Mouse (Mus musculus) embryonic facial prominence, embryonic 12.5 days (tissue): ENCODE measurements around the gene Magix. TPM values are rescaled to one million over a fixed set of nuclear protein-coding genes. Genes with fewer than 3 reads are reported as not detected.

ENCODE experiments used
- ATAC-seq: fragments of 200-750 bp; cut with Nextera tagmentation; 2 replicates; pipeline ENCODE4 v1.8.0; 2017; ENCODE audit not compliant: insufficient number of reproducible peaks, insufficient read depth, low FRiP score, low TSS enrichment
- H3K27ac ChIP-seq: fragments of 300-500 bp; sonication (generic); 2 replicates; pipeline ENCODE4 v1.5.1; 2016; ENCODE audit warnings: mild to moderate bottlenecking
- H3K27me3 ChIP-seq: fragments of 300-500 bp; sonication (generic); 2 replicates; pipeline ENCODE4 v1.6.1; 2016; ENCODE audit warnings: mild to moderate bottlenecking, moderate library complexity
- H3K36me3 ChIP-seq: fragments of 300-500 bp; sonication (generic); 2 replicates; pipeline ENCODE4 v1.6.1; 2016; ENCODE audit warnings: mild to moderate bottlenecking
- H3K4me1 ChIP-seq: fragments of 300-500 bp; sonication (generic); 2 replicates; pipeline ENCODE4 v1.6.1; 2016
- H3K4me2 ChIP-seq: fragments of 300-500 bp; sonication (generic); replicated peaks from 2 replicates; pipeline ENCODE4 v1.6.1; 2016; ENCODE audit warnings: mild to moderate bottlenecking, moderate library complexity
- H3K4me3 ChIP-seq: fragments of 300-500 bp; sonication (generic); 2 replicates; pipeline ENCODE4 v1.5.1; 2016; ENCODE audit warnings: mild to moderate bottlenecking
- H3K9ac ChIP-seq: fragments of 300-500 bp; sonication (generic); 2 replicates; pipeline ENCODE4 v1.6.1; 2016; ENCODE audit warnings: mild to moderate bottlenecking, moderate library complexity
- H3K9me3 ChIP-seq: fragments of 300-500 bp; sonication (generic); 2 replicates; pipeline ENCODE4 v1.6.1; 2016; ENCODE audit warnings: mild to moderate bottlenecking, moderate library complexity
- WGBS: fragments of 180-500 bp; shearing (Covaris S2); methylation state at CpG from one replicate; pipeline ENCODE4 v1.1.7; 2016; 5-methylcytosine and 5-hydroxymethylcytosine counted together
- polyA plus RNA-seq: library from polyadenylated mRNA; unstranded; fragments of >200 nt; fragmentation: Nextera tagmentation; extraction: Ambion mirVana; gene quantifications from 2 replicates; pipeline ENCODE4 v1.2.1, GENCODE M21; 2016

Magix gene
- polyA plus RNA-seq, 1 experiment from 2014 or later: 0.15 TPM

DNA sequence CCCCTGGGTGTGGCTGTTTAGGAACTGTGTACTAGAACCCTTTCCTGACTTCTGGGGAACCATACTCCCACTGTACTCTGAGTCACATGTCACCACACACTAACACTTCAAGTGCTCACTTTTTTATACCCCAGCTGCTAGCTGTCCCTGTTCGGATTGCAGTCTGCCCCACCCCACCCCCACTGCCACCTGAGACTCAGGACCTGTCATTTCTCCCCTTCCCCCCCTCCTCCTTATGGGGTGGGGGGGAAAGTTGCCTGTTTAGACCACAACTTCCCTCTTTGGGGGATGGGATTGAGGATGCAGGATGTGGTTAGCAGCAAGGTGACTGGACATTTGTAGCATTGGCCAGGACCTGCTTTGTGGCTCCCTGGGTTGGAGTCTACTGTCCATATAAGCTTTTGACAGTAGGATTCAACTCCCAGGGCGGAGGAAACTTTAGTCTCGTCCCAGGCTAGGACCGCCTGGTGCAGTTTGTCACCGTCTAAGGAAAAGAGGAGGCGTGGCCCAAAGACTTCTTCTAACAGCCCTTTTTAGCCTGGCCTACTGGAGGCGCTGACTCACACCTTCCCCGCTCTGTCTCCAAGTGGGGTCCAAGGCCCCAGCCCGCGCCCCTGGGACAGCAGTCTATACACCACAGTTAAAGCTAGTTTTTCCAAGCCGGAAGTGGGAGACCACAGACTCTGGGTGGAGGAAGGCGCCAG lies 7.3 kb downstream of the Magix start:
- Histone ChIP-seq H3K9me3 (no peaks in the 10 kb centered on the region), H3K4me1 (no peaks in the 10 kb centered on the region), H3K9ac (no peak overlapping the region), H3K36me3 (no peaks in the 10 kb centered on the region), H3K4me3 (no peak overlapping the region), H3K4me2 (peak overlapping the region; percentile 42; the same call in 1 of the 2 replicates), H3K27ac (no peak overlapping the region), H3K27me3 (no peaks in the 10 kb centered on the region)
- ATAC-seq: no peak
- 34% methylated on average over 12 of the region's 12 CpGs for WGBS

DNA sequence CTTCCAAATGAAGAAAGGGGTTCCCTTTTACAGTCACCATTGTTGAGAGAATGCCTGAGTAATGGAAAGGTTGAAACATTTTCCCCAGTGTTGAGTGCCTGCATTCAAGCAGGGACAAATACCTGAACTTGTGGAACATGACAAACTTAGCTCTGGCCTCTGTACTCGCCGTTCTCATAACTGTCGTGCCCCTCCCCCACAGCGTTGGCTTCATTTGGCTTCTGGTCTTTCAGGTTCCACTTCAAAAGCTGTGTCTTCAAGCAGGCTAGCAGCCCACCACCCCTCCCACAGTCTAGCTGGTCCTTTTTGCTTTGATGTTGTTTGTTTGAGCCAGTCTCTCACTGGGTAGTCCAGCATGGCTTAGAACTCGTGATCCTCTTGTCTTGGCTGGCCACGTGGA lies 8.3 kb downstream of the Magix start:
- Histone ChIP-seq H3K36me3 (no peaks in the 10 kb centered on the region), H3K4me3 (no peak overlapping the region), H3K4me2 (no peak overlapping the region), H3K9ac (no peak overlapping the region), H3K27ac (no peak overlapping the region), H3K9me3 (no peaks in the 10 kb centered on the region), H3K27me3 (no peaks in the 10 kb centered on the region), H3K4me1 (no peaks in the 10 kb centered on the region)
- ATAC-seq: no peak
- 50% methylated on average over 6 of the region's 6 CpGs for WGBS

DNA sequence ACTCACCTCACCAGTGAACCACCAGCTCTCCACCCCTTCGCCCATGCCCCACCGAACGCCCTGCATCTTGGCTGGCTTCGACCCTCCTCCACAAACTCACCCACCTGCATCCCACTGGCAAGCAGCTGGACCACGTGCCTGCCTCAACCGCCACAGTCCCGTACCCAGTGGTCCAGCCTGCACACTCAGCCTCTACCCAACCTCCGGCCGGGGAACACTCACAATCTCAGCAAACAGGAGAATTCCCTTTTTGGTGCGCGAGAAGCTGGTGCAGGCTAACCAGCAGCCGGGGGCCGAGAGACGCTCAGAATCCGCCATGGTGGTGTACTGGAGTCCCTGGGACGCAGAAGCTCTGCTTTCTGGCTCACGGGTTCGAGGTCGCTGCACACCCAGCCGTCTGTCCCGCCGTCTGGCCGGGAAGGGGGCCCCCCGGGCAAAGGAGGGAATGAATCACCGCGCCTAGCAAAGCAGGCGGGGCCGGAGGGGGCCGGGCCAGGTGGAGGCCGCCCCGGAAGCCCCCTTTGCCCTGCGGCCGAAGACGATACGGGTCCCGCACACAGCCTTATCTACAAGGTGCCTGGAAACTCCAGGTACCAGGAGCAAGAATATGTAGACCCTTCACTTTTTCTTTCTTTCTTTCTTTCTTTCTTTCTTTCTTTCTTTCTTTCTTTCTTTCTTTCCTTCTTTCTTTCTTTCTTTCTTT lies 10.0 kb downstream of the Magix start, which contains the start of gene Plp2:
Gene Plp2 (minus strand): TSS at position 470 of the 703 bp plus-strand sequence.
- no peaks in the 10 kb centered on the region for H3K27me3 ChIP-seq
- ATAC-seq: no peak
- 21% methylated on average over 36 of the region's 36 CpGs for WGBS
- H3K4me1 ChIP-seq: no peaks in the 10 kb centered on the region
- H3K9me3 ChIP-seq: no peaks in the 10 kb centered on the region
- H3K36me3 ChIP-seq: no peaks in the 10 kb centered on the region
- peak within 1 kb of the TSS; percentile 50; the same call in 1 of the 2 replicates for H3K27ac ChIP-seq
- H3K4me3 ChIP-seq: peak within 1 kb of the TSS; percentile 46
- peak within 1 kb of the TSS; percentile 53 for H3K9ac ChIP-seq
- peak within 1 kb of the TSS; percentile 48 for H3K4me2 ChIP-seq

DNA sequence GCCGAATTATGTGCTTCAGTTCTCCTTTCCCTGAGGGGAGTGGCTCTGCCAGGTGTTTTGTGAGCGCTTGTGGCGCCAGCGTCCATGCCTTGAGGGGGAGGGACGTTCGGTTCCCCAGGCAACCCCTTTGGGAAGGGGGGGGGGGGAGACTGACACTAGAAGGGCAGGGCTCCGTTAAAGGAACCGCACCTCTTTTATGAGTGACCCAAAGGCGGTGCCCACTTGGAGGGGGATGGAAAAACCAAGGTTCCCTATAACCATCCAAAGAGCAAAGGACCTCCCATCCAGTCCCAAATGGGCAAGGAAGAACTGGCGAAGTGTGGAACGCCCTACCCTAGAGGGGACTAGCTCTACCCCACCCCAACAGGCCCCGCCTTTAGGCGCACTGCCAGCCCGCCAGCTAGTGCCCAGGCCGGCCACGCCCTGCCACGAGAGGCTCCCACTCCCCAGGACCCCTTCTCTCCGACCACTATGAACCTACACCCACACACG lies 10.6 kb downstream of the Magix start:
- peak overlapping the region; percentile 53; the same call in 1 of the 2 replicates for H3K9ac ChIP-seq
- H3K9me3 ChIP-seq: no peaks in the 10 kb centered on the region
- peak; percentile 55 for ATAC-seq
- no peaks in the 10 kb centered on the region for H3K4me1 ChIP-seq
- H3K4me2 ChIP-seq: peak overlapping the region; percentile 48
- 0 out of 2 replicates have a peak overlapping the region, but pooled peaks have one; percentile 50 for H3K27ac ChIP-seq
- 30% methylated on average over 19 of the region's 19 CpGs for WGBS
- peak overlapping the region; percentile 46 for H3K4me3 ChIP-seq
- H3K36me3 ChIP-seq: no peaks in the 10 kb centered on the region
- H3K27me3 ChIP-seq: no peaks in the 10 kb centered on the region

DNA sequence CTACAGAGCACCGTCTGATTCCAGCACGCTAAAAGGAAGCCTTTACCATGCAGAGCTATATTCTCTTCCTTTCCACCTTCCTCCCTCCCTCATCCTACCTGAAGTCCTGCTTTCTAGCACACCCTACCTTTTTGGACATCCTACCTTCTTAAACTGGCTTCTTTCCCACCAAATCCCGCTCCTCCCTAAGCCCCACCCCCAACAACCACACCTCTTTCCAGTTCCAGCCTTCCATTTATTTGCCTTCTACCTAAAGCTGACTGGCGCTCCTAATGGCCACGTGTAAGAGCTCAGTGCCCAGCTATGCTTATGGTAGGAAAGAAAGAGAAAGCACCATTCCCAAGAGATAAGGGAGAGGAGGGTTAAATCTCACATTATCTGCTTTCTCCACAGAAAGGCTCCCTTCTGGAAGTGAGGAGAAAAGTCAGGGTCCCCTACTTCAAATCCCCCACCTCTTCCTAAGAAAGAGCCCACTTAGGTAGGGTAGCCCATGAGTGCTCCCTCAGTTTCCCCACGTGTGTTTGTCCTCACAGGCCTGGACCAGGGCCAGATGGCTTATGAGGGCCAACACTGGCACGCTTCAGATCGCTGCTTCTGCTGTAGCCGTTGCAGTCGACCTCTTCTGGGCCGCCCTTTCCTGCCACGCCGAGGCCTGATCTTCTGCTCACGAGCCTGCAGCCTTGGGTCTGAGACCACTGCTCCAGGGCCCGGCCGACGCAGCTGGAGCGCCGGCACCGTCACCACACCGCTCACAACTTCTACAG lies 15.1 kb downstream of the Magix start:
- no peak overlapping the region for H3K27ac ChIP-seq
- no peak for ATAC-seq
- H3K36me3 ChIP-seq: no peaks in the 10 kb centered on the region
- no peaks in the 10 kb centered on the region for H3K9me3 ChIP-seq
- 74% methylated on average over 21 of the region's 21 CpGs for WGBS
- no peaks in the 10 kb centered on the region for H3K4me1 ChIP-seq
- H3K4me3 ChIP-seq: no peak overlapping the region
- no peaks in the 10 kb centered on the region for H3K27me3 ChIP-seq
- H3K4me2 ChIP-seq: no peak overlapping the region
- no peak overlapping the region for H3K9ac ChIP-seq

DNA sequence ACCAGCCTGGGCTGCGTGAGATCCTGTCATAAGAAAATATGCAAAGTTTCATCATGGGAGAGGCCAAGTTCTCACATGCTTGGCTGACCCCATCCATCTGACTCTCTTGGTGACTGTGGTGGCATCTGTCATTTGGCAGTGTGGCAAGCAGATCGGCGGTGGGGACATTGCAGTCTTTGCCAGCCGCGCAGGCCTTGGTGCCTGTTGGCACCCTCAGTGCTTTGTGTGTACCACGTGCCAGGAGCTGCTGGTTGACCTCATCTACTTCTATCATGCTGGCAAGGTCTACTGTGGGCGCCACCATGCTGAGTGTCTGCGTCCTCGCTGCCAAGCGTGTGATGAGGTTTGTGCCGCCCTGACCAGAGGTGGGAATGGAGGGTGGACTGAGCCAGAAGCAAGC lies 16.3 kb downstream of the Magix start:
- no peak overlapping the region for H3K27ac ChIP-seq
- H3K4me2 ChIP-seq: no peak overlapping the region
- 86% methylated on average over 11 of the region's 11 CpGs for WGBS
- H3K27me3 ChIP-seq: no peaks in the 10 kb centered on the region
- no peaks in the 10 kb centered on the region for H3K36me3 ChIP-seq
- no peaks in the 10 kb centered on the region for H3K4me1 ChIP-seq
- no peaks in the 10 kb centered on the region for H3K9me3 ChIP-seq
- ATAC-seq: no peak
- H3K4me3 ChIP-seq: no peak overlapping the region
- no peak overlapping the region for H3K9ac ChIP-seq

DNA sequence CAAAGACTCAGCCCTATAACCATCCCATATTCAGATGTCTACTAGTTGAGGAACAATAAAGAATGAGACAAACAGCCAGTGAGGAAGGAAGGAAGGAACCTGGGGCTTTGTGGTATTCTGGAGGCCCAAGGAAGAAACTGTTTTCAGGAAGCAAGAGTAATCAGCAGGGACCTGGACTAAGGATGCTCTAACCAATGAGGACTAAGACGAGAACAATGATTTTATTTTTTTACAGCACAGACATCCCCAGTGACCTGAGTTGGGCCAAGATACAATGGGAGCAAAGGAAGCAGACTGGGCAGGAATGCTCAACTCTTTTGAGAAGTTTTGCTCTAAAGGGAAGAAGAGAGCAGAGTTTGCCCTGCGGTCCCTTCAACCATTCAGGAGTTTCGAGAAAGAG lies 18.1 kb downstream of the Magix start:
- no peak overlapping the region for H3K4me3 ChIP-seq
- no peak for ATAC-seq
- no peak overlapping the region for H3K4me2 ChIP-seq
- no peaks in the 10 kb centered on the region for H3K27me3 ChIP-seq
- H3K9me3 ChIP-seq: no peaks in the 10 kb centered on the region
- no peak overlapping the region for H3K27ac ChIP-seq
- 79% methylated on average over 3 of the region's 3 CpGs for WGBS
- H3K36me3 ChIP-seq: no peaks in the 10 kb centered on the region
- H3K4me1 ChIP-seq: no peaks in the 10 kb centered on the region
- H3K9ac ChIP-seq: no peak overlapping the region

DNA sequence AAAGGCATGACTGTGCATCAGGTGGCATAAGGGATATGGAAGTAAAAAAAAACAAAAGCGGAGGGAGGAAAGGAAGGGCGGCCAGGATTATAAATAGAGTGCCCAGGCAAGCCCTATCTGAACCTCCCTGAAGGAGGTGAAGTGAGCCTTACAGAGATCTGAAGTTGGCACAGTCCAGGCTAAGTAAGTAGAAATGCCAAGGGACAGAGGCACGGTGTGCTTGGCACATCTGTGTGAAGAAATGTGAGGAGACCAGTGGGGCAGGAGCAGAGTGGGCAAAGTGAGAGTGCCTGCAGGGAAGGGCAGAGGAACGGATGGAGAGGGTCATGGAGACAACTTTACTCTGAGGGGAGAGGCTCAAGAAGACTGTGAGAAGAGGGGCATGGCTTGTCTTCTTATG lies 20.0 kb downstream of the Magix start:
- WGBS: 81% methylated on average over 4 of the region's 4 CpGs
- Histone ChIP-seq H3K9ac (no peak overlapping the region), H3K4me3 (no peak overlapping the region), H3K36me3 (no peaks in the 10 kb centered on the region), H3K9me3 (no peaks in the 10 kb centered on the region), H3K27ac (no peak overlapping the region), H3K4me2 (no peak overlapping the region), H3K27me3 (no peaks in the 10 kb centered on the region), H3K4me1 (no peaks in the 10 kb centered on the region)
- no peak for ATAC-seq

DNA sequence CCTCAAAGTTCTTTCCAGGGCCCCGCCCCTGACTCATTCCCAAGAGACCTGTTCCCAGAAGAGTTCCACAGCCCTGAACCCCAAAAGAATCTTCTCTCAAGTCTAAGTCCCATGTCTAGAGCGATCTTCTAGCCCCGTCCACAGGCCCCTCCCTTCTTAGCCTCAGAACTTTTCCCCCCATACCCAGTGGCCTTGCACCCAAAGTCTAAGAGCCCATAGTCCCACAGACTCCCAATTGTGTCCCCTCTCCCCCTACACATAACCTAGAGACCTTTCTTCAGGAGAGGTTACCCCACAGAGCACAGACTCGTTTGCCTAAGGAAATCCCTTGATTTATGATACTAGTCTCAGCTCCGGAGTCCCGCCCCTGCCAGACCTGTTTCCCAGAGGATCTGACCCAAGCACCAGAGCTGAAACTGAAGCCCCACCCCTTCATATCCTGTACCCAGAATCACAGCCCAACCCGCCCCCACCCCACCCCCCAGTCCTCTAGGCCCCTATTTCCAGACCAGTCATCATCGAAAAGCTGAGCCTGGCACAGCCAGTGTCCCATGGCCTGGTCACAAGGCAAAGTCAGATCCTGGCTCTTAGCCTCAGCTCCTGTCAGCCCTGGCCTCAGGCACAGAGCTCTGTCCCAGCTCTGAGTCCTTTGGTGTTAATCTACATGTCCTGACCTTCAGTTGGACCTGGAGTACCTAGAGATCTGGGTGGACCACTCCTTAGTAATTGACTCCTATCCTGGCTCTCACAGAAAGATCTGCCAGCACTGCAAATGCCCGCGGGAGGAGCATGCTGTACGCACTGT lies 22.1 kb downstream of the Magix start:
- peak; percentile 31; the same call in 1 of the 2 replicates for ATAC-seq

DNA sequence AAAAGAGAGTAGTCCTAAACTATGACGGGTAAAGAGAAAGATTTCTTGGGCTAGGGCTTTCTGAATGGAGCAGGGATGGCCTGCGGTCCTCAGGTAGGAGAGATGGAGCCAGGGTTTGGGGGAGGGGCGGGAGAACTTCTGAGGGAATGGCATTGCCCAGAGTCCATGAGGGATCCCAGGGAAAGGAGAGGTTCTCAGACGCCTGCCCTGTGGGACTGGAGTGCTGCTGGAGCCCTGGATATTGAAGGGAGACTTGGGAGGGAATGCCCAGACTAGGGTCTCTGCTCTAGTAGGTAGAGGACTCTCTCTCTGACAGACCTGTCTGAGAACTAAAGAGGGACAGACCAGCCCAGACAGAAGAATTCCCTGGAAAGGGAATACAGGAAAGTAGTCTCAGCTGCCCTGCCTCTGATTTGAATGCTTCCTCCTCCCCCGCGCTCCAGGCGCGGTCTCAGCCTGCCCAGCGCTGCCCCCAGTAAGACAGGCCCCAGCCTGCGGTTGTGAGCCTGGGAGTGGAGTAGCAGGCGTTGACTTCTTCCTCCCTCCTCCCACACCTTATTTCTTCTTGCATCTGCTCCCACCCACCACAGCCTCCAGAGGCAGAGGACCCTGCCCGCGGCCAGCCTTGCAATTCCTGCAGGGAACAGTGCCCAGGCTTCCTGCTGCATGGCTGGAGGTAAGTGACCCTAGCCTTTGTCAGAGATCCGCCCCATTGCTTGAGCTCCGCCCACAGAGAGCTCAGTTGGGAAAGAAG lies 22.8 kb downstream of the Magix start:
- no peaks in the 10 kb centered on the region for H3K4me1 ChIP-seq
- no peak overlapping the region for H3K9ac ChIP-seq
- H3K27ac ChIP-seq: 0 out of 2 replicates have a peak overlapping the region, but pooled peaks have one; percentile 17
- no peaks in the 10 kb centered on the region for H3K27me3 ChIP-seq
- WGBS: 25% methylated on average over 15 of the region's 15 CpGs
- H3K4me2 ChIP-seq: peak overlapping the region; percentile 47
- no peaks in the 10 kb centered on the region for H3K9me3 ChIP-seq
- peak; percentile 76; the same call in 1 of the 2 replicates for ATAC-seq
- no peaks in the 10 kb centered on the region for H3K36me3 ChIP-seq
- H3K4me3 ChIP-seq: peak overlapping the region; percentile 39; the same call in 1 of the 2 replicates

More for the DNA sequence above, 22.1 kb downstream of the Magix start:
- Histone ChIP-seq H3K4me2 (peak overlapping the region; percentile 47; the same call in 1 of the 2 replicates), H3K9ac (no peak overlapping the region), H3K27me3 (no peaks in the 10 kb centered on the region), H3K4me3 (no peak overlapping the region), H3K4me1 (no peaks in the 10 kb centered on the region), H3K27ac (no peak overlapping the region), H3K36me3 (no peaks in the 10 kb centered on the region), H3K9me3 (no peaks in the 10 kb centered on the region)
- WGBS: 65% methylated on average over 10 of the region's 11 CpGs
